Mouse (Mus musculus) CH12.LX (cell line): ENCODE data around the gene Rrp1. TPM values are rescaled to one million over a fixed set of nuclear protein-coding genes. Genes with fewer than 3 reads are reported as not detected.

Experiments used
- DNase-seq: peaks from one replicate; pipeline ENCODE4 v3.0.0-alpha.2; 2013; ENCODE audit errors: extremely low read depth
- H3K27ac ChIP-seq: 2 replicates; pipeline ENCODE4 v1.5.1; 2012; ENCODE audit warnings: low read depth, mild to moderate bottlenecking, control low read depth, moderate library complexity; ENCODE audit not compliant: insufficient read depth
- H3K27me3 ChIP-seq: replicated peaks from 2 replicates; pipeline ENCODE3; 2012; ENCODE audit warnings: inconsistent platforms
- H3K36me3 ChIP-seq, 2 experiments: replicated peaks in 1 of 2; 2 replicates each; pipeline versions ENCODE3 to v1.6.1; 2012; ENCODE audit warnings: inconsistent platforms in 1 of 2, low read length in 1 of 2, mild to moderate bottlenecking in 1 of 2, mixed read lengths in 1 of 2, moderate library complexity in 1 of 2; ENCODE audit not compliant: control insufficient read depth in 1 of 2, insufficient read depth in 1 of 2
- H3K4me1 ChIP-seq, 2 experiments: 2 replicates each; pipeline ENCODE4 v1.6.1; 2012; ENCODE audit warnings: inconsistent platforms in 1 of 2, moderate library complexity in 1 of 2; ENCODE audit not compliant: insufficient read depth in 2 of 2, control insufficient read depth in 1 of 2
- H3K4me2 ChIP-seq: 2 replicates; pipeline ENCODE4 v1.6.1; 2012; ENCODE audit warnings: low read depth, mild to moderate bottlenecking, control low read depth; ENCODE audit not compliant: poor library complexity, insufficient read depth, severe bottlenecking
- H3K4me3 ChIP-seq, 3 experiments: fragments of 150-350 bp in 1 of 3; sonication (generic) in 1 of 3; replicated peaks in 1 of 3; 2 replicates each; pipeline versions ENCODE3 to v1.5.1; 2011 to 2012; ENCODE audit warnings: low read depth in 2 of 3, low read length in 2 of 3, mild to moderate bottlenecking in 2 of 3, moderate library complexity in 2 of 3, control low read depth in 1 of 3, improper control_type of control experiment in 1 of 3, inconsistent platforms in 1 of 3, mixed read lengths in 1 of 3; ENCODE audit not compliant: poor library complexity in 1 of 3
- H3K79me2 ChIP-seq: replicated peaks from 2 replicates; pipeline ENCODE4 v1.6.1; 2012; ENCODE audit warnings: mild to moderate bottlenecking, moderate library complexity; ENCODE audit not compliant: control insufficient read depth, poor library complexity, insufficient read depth, severe bottlenecking; ENCODE audit errors: extremely low read depth
- H3K9ac ChIP-seq: 2 replicates; pipeline ENCODE4 v1.6.1; 2012; ENCODE audit warnings: low read depth, mild to moderate bottlenecking, control low read depth, moderate library complexity; ENCODE audit not compliant: insufficient read depth
- H3K9me3 ChIP-seq: replicated peaks from 2 replicates; pipeline ENCODE3; 2012; ENCODE audit warnings: low read length, inconsistent platforms, mixed read lengths
- BHLHE40 ChIP-seq: IDR thresholded peaks from 2 replicates; pipeline ENCODE4 v1.6.1; 2011; ENCODE audit warnings: mild to moderate bottlenecking, low read depth, low read length, improper control_type of control experiment
- CTCF ChIP-seq, 2 experiments: IDR thresholded peaks in 1 of 2; conservative IDR thresholded peaks in 1 of 2; 2 replicates each; pipeline ENCODE4 v1.5.1; 2011 to 2012; ENCODE audit warnings: low read depth in 2 of 2, low read length in 2 of 2, improper control_type of control experiment in 1 of 2, inconsistent platforms in 1 of 2, mild to moderate bottlenecking in 1 of 2, moderate library complexity in 1 of 2
- E2F4 ChIP-seq: IDR thresholded peaks from 2 replicates; pipeline ENCODE4 v1.6.1; 2011; ENCODE audit warnings: low read depth, low read length, improper control_type of control experiment; ENCODE audit not compliant: insufficient replicate concordance
- ELF1 ChIP-seq: IDR thresholded peaks from 2 replicates; pipeline ENCODE4 v1.6.1; 2014; ENCODE audit warnings: low read depth, mild to moderate bottlenecking, inconsistent platforms, low read length, improper control_type of control experiment
- GABPA ChIP-seq: IDR thresholded peaks from 2 replicates; pipeline ENCODE4 v1.6.1; 2012; ENCODE audit warnings: low read depth, low read length, improper control_type of control experiment, inconsistent platforms; ENCODE audit not compliant: insufficient replicate concordance
- HCFC1 ChIP-seq: IDR thresholded peaks from 2 replicates; pipeline ENCODE4 v1.6.1; 2012; ENCODE audit warnings: low read depth, mild to moderate bottlenecking, inconsistent platforms, low read length, improper control_type of control experiment
- IRF4 ChIP-seq: IDR thresholded peaks from 2 replicates; pipeline ENCODE4 v1.6.1; 2014; ENCODE audit warnings: low read depth, mild to moderate bottlenecking, inconsistent platforms, low read length, improper control_type of control experiment
- JUN ChIP-seq: IDR thresholded peaks from 2 replicates; pipeline ENCODE4 v1.6.1; 2011; ENCODE audit warnings: low read depth, mild to moderate bottlenecking, low read length, improper control_type of control experiment, moderate library complexity; ENCODE audit not compliant: insufficient read depth
- JUND ChIP-seq: conservative IDR thresholded peaks from 2 replicates; pipeline ENCODE4 v1.6.1; 2011; ENCODE audit warnings: low read depth, low read length, improper control_type of control experiment
- MAFK ChIP-seq: IDR thresholded peaks from 2 replicates; pipeline ENCODE4 v1.6.1; 2011; ENCODE audit warnings: low read length, improper control_type of control experiment; ENCODE audit not compliant: insufficient replicate concordance
- MAZ ChIP-seq: IDR thresholded peaks from 2 replicates; pipeline ENCODE4 v1.6.1; 2012; ENCODE audit warnings: low read depth, mild to moderate bottlenecking, inconsistent platforms, low read length, improper control_type of control experiment, moderate library complexity
- MXI1 ChIP-seq: IDR thresholded peaks from 2 replicates; pipeline ENCODE4 v1.6.1; 2011; ENCODE audit warnings: mild to moderate bottlenecking, low read depth, low read length, improper control_type of control experiment
- NELFE ChIP-seq: IDR thresholded peaks from 2 replicates; pipeline ENCODE4 v1.6.1; 2011; ENCODE audit warnings: low read depth, low read length, improper control_type of control experiment
- NRF1 ChIP-seq: IDR thresholded peaks from 2 replicates; pipeline ENCODE4 v1.6.1; 2014; ENCODE audit warnings: low read depth, mild to moderate bottlenecking, inconsistent platforms, low read length, improper control_type of control experiment, moderate library complexity
- PAX5 ChIP-seq: IDR thresholded peaks from 2 replicates; pipeline ENCODE4 v1.6.1; 2012; ENCODE audit warnings: low read length, inconsistent platforms, mixed read lengths
- POLR2A ChIP-seq: IDR thresholded peaks from 2 replicates; pipeline ENCODE4 v1.6.1; 2011; ENCODE audit warnings: low read depth, mild to moderate bottlenecking, improper control_type of control experiment, low read length
- POLR2AphosphoS2 ChIP-seq: IDR thresholded peaks from 2 replicates; pipeline ENCODE4 v1.6.1; 2011; ENCODE audit warnings: low read depth, low read length, improper control_type of control experiment
- SMC3 ChIP-seq: IDR thresholded peaks from 2 replicates; pipeline ENCODE4 v1.6.1; 2011; ENCODE audit warnings: low read depth, low read length, improper control_type of control experiment
- TBP ChIP-seq: conservative IDR thresholded peaks from 2 replicates; pipeline ENCODE4 v1.6.1; 2011; ENCODE audit warnings: low read depth, low read length, improper control_type of control experiment
- TCF12 ChIP-seq: IDR thresholded peaks from 2 replicates; pipeline ENCODE4 v1.6.1; 2014; ENCODE audit warnings: low read depth, mild to moderate bottlenecking, inconsistent platforms, low read length, improper control_type of control experiment
- USF1 ChIP-seq: IDR thresholded peaks from 2 replicates; pipeline ENCODE4 v1.6.1; 2014; ENCODE audit warnings: low read depth, mild to moderate bottlenecking, inconsistent platforms, low read length, improper control_type of control experiment
- USF2 ChIP-seq: conservative IDR thresholded peaks from 2 replicates; pipeline ENCODE4 v1.6.1; 2011; ENCODE audit warnings: low read depth, low read length, improper control_type of control experiment
- ZC3H11A ChIP-seq: IDR thresholded peaks from 2 replicates; pipeline ENCODE4 v1.6.1; 2012; ENCODE audit warnings: low read depth, mild to moderate bottlenecking, inconsistent platforms, low read length, improper control_type of control experiment
- ZKSCAN1 ChIP-seq: IDR thresholded peaks from 2 replicates; pipeline ENCODE4 v1.6.1; 2012; ENCODE audit warnings: low read depth, inconsistent platforms, low read length, improper control_type of control experiment, borderline replicate concordance
- ZNF384 ChIP-seq: IDR thresholded peaks from 2 replicates; pipeline ENCODE4 v1.6.1; 2012; ENCODE audit warnings: low read depth, low read length, improper control_type of control experiment, inconsistent platforms
- dilution Hi-C: fragments of 300-500 bp; cut with MboI; formaldehyde crosslinking; loops from 2 replicates; pipeline ENCODE4 v1.14.3; 2020; ENCODE audit warnings: low sequenced_read_pairs; ENCODE audit not compliant: extremely low pct_unique_long_range_greater_than_20kb, extremely low pct_ligation_motif_present
- in situ Hi-C: fragments of 300-500 bp; cut with MboI; formaldehyde crosslinking; loops from 3 replicates; pipeline ENCODE4 v1.14.3; 2019; ENCODE audit warnings: low sequenced_read_pairs, low pct_ligation_motif_present, low pct_unique_long_range_greater_than_20kb, mixed read lengths
- polyA plus RNA-seq: library from polyadenylated mRNA; unstranded; fragments of >175 nt; gene quantifications from 2 replicates; pipeline ENCODE4 v1.2.1, GENCODE M21; 2012; ENCODE audit warnings: low read depth; ENCODE audit not compliant: insufficient read length
- total RNA-seq, 2 experiments: library from RNA; depleted of rRNA; stranded (reverse); fragments of 300-350 nt in 1 of 2; fragments of >200 nt in 1 of 2; gene quantifications; 2 replicates each; pipeline ENCODE4 v1.2.3; 2012 to 2014

The Rrp1 gene
- total and polyA plus RNA-seq, 3 experiments: 138 to 327 (median 189) TPM

DNA sequence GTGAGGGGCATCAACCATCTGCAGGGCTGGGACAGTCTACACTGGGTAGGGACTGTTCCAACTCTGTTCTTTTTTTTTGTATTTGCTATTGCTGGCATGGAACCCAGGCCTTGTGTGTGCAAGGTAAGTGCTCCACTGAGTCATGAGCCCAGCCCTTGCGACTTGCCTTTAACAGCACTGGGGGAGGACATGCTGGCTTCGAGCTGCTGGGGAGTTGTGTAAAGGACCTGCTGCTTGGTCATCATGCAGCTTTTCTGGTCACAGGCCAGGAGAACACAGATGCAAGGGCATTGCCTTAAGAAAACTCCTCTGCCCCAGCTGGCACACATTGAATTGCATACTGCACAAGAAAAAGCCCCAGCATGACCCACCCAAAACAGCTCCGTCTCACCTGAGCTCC lies 29.4 kb upstream of the Rrp1 start:
- no peak for TF ChIP-seq MXI1
- TF ChIP-seq USF2: no peak
- no peak for TF ChIP-seq PAX5
- no peak for TF ChIP-seq IRF4
- no peak for TF ChIP-seq TCF12
- no peak for TF ChIP-seq NELFE
- no peak for TF ChIP-seq E2F4
- TF ChIP-seq TBP: no peak
- no peak for TF ChIP-seq MAFK
- TF ChIP-seq POLR2AphosphoS2: no peak
- TF ChIP-seq, all 38 proteins: peak for 0
- in situ Hi-C loops: no loop called here
- Histone ChIP-seq H3K79me2 (no peaks in the 10 kb centered on the region), H3K27me3 (no peaks in the 10 kb centered on the region), H3K36me3 (peaks cover 13 to 79% of the 10 kb centered on the region in 2 experiments), H3K4me3 (no peak overlapping the region), H3K9ac (no peak overlapping the region), H3K4me1 (peaks cover 0 to 18% of the 10 kb centered on the region in 2 experiments; a peak in 2 of 4 replicates), H3K9me3 (no peaks in the 10 kb centered on the region), H3K27ac (no peak overlapping the region), H3K4me2 (no peak overlapping the region)
- DNase-seq: no peak
- dilution Hi-C loops: no loop called here

GRCm38 (mm10) chr10:78441606-78442005 lies 28.8 kb upstream of the Rrp1 start:
- Histone ChIP-seq H3K4me2 (no peak overlapping the region), H3K27me3 (no peaks in the 10 kb centered on the region), H3K4me1 (peaks cover 3 to 25% of the 10 kb centered on the region in 2 experiments; a peak in 3 of 4 replicates), H3K9me3 (no peaks in the 10 kb centered on the region), H3K4me3 (no peak overlapping the region), H3K79me2 (no peaks in the 10 kb centered on the region), H3K27ac (no peak overlapping the region), H3K36me3 (peaks cover 11 to 73% of the 10 kb centered on the region in 2 experiments), H3K9ac (no peak overlapping the region)
- no peak for DNase-seq
- TF ChIP-seq ELF1 (no peak), MAZ (no peak), TCF12 (no peak), CTCF (conservative IDR thresholded peaks at IDR 0.05 in 1 of 2, IDR thresholded peaks at IDR 0.05 in 1 of 2; ENCODE audit: low read depth in 2 of 2, low read length in 2 of 2) (no peak), ZNF384 (no peak), PAX5 (no peak), POLR2A (no peak), BHLHE40 (no peak), ZC3H11A (no peak), NRF1 (no peak), ZKSCAN1 (no peak), HCFC1 (no peak), SMC3 (no peak), USF1 (no peak), JUND (no peak), JUN (no peak), GABPA (no peak)
- in situ Hi-C loops: no loop called here
- dilution Hi-C loops: no loop called here
